Mouse (Mus musculus): ENCODE measurements around the gene Abcf3. TPM values are rescaled to one million over a fixed set of nuclear protein-coding genes. Genes with fewer than 3 reads are reported as not detected.
A peak's percentile ranks its signal among the peaks of the same experiment; 100 is the strongest.

The Abcf3 gene
- polyA plus RNA-seq, 1 experiment from 2014 or later: 63.1 TPM

DNA sequence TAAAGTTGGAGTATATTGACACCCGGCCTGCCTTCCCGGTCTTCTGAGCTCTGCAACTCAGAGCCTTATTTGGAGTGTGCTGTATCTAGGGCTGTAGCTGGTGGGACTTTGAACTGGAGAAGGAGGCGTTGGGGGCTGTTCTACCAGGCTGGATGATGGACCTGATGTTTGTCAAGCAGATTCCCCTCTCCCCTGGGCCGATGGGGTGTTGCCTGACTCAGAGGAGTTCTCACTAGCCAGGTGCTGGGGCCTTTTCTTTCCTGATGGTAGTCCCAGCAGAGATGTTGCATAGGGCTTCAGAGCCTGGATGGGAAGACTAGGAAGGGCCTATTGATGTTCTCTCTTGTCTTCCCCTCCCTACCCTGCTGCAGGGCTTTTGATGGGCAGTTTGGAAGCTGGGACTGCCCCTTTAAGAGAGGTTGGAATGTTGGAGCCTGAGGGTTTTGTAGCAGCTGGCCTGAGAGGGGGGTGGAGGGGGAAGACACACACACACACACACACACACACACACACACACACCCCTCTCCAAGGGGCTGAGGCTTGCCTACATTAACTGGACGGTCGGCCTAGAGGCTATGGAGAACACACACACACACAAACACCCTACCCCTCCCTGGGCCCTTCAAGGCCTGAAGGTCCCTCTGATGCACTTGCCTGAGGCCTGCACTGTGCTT lies 30.5 kb upstream of the Abcf3 start:
- H3K4me1 ChIP-seq (ENCODE audit: control insufficient read depth, insufficient read depth, low read length): peaks cover 11% of the 10 kb centered on the region; the same call in 1 of the 2 replicates
- no peaks in the 10 kb centered on the region for H3K9me3 ChIP-seq (replicated peaks; ENCODE audit: control insufficient read depth, low read length)
- 8% methylated on average over 6 of the region's 6 CpGs for WGBS
- peak overlapping the region; percentile 98 for H3K9ac ChIP-seq (ENCODE audit: low read length)
- peak overlapping the region; percentile 78 for H3K4me2 ChIP-seq (ENCODE audit: low read depth, low read length)
- H3K27me3 ChIP-seq (ENCODE audit: control insufficient read depth, insufficient read depth, low read length): no peaks in the 10 kb centered on the region
- H3K27ac ChIP-seq (ENCODE audit: low read length): peak overlapping the region; percentile 97
- ATAC-seq (ENCODE audit: insufficient read depth, low FRiP score): peak; percentile 48
- H3K4me3 ChIP-seq (replicated peaks; ENCODE audit: low read length): peak overlapping the region; percentile 100
- no peaks in the 10 kb centered on the region for H3K36me3 ChIP-seq (ENCODE audit: control insufficient read depth, insufficient read depth, low read length)

DNA sequence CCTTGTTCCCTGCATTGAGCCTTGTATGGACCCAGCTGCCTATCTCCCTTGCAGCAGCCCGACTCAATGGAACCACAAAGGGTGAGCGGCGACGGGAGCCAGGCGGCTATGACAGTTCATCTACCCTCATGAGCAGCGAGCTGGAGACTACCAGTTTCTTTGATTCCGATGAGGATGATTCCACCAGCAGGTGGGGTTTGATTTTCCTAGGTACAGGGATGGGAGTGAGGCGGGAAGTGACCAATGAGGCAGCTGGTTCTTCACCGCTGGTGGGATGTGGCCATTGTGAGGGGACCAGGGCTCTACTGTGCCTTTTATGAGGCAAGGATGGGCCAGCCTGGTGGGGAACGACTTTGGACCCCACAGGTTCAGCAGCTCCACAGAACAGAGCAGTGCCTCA lies 24.5 kb upstream of the Abcf3 start:
- H3K9me3 ChIP-seq (replicated peaks; ENCODE audit: control insufficient read depth, low read length): no peaks in the 10 kb centered on the region
- H3K4me1 ChIP-seq (ENCODE audit: control insufficient read depth, insufficient read depth, low read length): no peaks in the 10 kb centered on the region
- H3K4me3 ChIP-seq (replicated peaks; ENCODE audit: low read length): no peak overlapping the region
- 86% methylated on average over 10 of the region's 10 CpGs for WGBS
- no peak overlapping the region for H3K4me2 ChIP-seq (ENCODE audit: low read depth, low read length)
- no peak overlapping the region for H3K27ac ChIP-seq (ENCODE audit: low read length)
- H3K36me3 ChIP-seq (ENCODE audit: control insufficient read depth, insufficient read depth, low read length): peaks cover 34% of the 10 kb centered on the region
- no peaks in the 10 kb centered on the region for H3K27me3 ChIP-seq (ENCODE audit: control insufficient read depth, insufficient read depth, low read length)
- no peak overlapping the region for H3K9ac ChIP-seq (ENCODE audit: low read length)
- ATAC-seq (ENCODE audit: insufficient read depth, low FRiP score): no peak

- Histone ChIP-seq H3K27me3 (ENCODE audit: control insufficient read depth, insufficient read depth, low read length) (no peaks in the 10 kb centered on the region), H3K9me3 (replicated peaks; ENCODE audit: control insufficient read depth, low read length) (no peaks in the 10 kb centered on the region), H3K27ac (ENCODE audit: low read length) (no peak overlapping the region), H3K36me3 (ENCODE audit: control insufficient read depth, insufficient read depth, low read length) (peaks cover 40% of the 10 kb centered on the region), H3K4me1 (ENCODE audit: control insufficient read depth, insufficient read depth, low read length) (no peaks in the 10 kb centered on the region), H3K9ac (ENCODE audit: low read length) (no peak overlapping the region), H3K4me2 (ENCODE audit: low read depth, low read length) (no peak overlapping the region), H3K4me3 (replicated peaks; ENCODE audit: low read length) (no peak overlapping the region)
- no peak for ATAC-seq (ENCODE audit: insufficient read depth, low FRiP score)
- 88% methylated on average over 5 of the region's 5 CpGs for WGBS
Measured at GRCm38 (mm10) chr16:20528779-20529178, 19.6 kb upstream of the Abcf3 start.

GRCm38 (mm10) chr16:20529375-20529774 lies 19.0 kb upstream of the Abcf3 start:
- H3K27me3 ChIP-seq (ENCODE audit: control insufficient read depth, insufficient read depth, low read length): no peaks in the 10 kb centered on the region
- H3K9me3 ChIP-seq (replicated peaks; ENCODE audit: control insufficient read depth, low read length): no peaks in the 10 kb centered on the region
- H3K9ac ChIP-seq (ENCODE audit: low read length): no peak overlapping the region
- H3K27ac ChIP-seq (ENCODE audit: low read length): no peak overlapping the region
- peaks cover 34% of the 10 kb centered on the region for H3K36me3 ChIP-seq (ENCODE audit: control insufficient read depth, insufficient read depth, low read length)
- no peak overlapping the region for H3K4me2 ChIP-seq (ENCODE audit: low read depth, low read length)
- 72% methylated on average over 1 of the region's 1 CpGs for WGBS
- H3K4me3 ChIP-seq (replicated peaks; ENCODE audit: low read length): no peak overlapping the region
- no peaks in the 10 kb centered on the region for H3K4me1 ChIP-seq (ENCODE audit: control insufficient read depth, insufficient read depth, low read length)
- no peak for ATAC-seq (ENCODE audit: insufficient read depth, low FRiP score)

DNA sequence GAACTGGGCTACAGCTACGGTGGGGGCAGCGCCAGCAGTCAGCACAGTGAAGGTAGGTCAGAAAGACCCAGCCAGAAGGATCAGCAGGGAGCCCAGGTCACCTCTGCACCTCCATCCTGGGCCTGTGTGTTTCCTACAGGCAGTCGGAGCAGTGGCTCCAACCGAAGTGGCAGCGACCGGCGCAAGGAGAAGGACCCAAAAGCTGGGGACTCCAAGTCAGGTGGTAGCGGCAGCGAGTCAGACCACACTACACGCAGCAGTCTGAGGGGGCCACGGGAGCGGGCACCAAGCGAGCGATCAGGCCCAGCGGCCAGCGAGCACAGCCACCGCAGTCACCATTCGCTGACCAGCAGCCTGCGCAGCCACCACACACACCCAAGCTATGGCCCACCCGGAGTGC lies 17.4 kb upstream of the Abcf3 start:
- Histone ChIP-seq H3K9me3 (replicated peaks; ENCODE audit: control insufficient read depth, low read length) (no peaks in the 10 kb centered on the region), H3K27me3 (ENCODE audit: control insufficient read depth, insufficient read depth, low read length) (no peaks in the 10 kb centered on the region), H3K36me3 (ENCODE audit: control insufficient read depth, insufficient read depth, low read length) (peaks cover 22% of the 10 kb centered on the region), H3K4me3 (replicated peaks; ENCODE audit: low read length) (no peak overlapping the region), H3K27ac (ENCODE audit: low read length) (no peak overlapping the region), H3K4me1 (ENCODE audit: control insufficient read depth, insufficient read depth, low read length) (no peaks in the 10 kb centered on the region), H3K9ac (ENCODE audit: low read length) (no peak overlapping the region), H3K4me2 (ENCODE audit: low read depth, low read length) (no peak overlapping the region)
- ATAC-seq (ENCODE audit: insufficient read depth, low FRiP score): no peak
- WGBS: 94% methylated on average over 20 of the region's 20 CpGs

DNA sequence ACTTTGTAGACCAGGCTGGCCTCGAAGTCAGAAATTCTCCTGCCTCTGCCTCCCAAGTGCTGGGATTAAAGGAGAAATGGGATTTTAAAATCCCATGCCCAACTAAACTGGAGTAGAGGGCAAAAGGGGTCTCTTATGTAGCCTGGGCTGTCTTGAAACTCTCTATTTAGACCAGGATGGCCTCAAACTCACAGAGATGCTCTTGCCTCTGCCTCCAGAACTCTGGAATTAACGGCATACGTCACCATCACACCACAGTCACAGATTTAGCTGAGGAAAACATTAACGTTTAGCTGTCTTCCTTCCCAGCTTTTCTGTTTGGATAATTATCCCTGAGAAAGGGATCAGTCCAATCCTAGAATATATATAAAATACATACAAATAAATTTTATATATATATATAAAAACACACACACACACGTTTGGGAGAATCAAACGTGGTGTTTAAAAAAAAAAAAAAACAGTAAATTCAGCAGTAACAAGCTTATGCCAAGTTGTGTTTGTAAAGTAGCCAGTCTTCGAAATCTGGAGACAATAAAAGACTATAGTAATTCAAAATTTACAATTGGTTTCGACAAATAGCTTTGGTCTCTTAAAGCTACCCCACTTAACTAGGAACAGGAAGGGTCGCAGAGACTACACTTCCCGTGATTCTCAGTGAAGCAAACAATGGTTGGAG lies 13.6 kb upstream of the Abcf3 start:
- peaks cover 19% of the 10 kb centered on the region for H3K36me3 ChIP-seq (ENCODE audit: control insufficient read depth, insufficient read depth, low read length)
- H3K9me3 ChIP-seq (replicated peaks; ENCODE audit: control insufficient read depth, low read length): no peaks in the 10 kb centered on the region
- no peaks in the 10 kb centered on the region for H3K27me3 ChIP-seq (ENCODE audit: control insufficient read depth, insufficient read depth, low read length)
- H3K27ac ChIP-seq (ENCODE audit: low read length): no peak overlapping the region
- WGBS: 44% methylated on average over 10 of the region's 10 CpGs
- no peak overlapping the region for H3K9ac ChIP-seq (ENCODE audit: low read length)
- H3K4me1 ChIP-seq (ENCODE audit: control insufficient read depth, insufficient read depth, low read length): peaks cover 23% of the 10 kb centered on the region
- no peak for ATAC-seq (ENCODE audit: insufficient read depth, low FRiP score)
- no peak overlapping the region for H3K4me3 ChIP-seq (replicated peaks; ENCODE audit: low read length)
- peak overlapping the region; percentile 25; the same call in 1 of the 2 replicates for H3K4me2 ChIP-seq (ENCODE audit: low read depth, low read length)

DNA sequence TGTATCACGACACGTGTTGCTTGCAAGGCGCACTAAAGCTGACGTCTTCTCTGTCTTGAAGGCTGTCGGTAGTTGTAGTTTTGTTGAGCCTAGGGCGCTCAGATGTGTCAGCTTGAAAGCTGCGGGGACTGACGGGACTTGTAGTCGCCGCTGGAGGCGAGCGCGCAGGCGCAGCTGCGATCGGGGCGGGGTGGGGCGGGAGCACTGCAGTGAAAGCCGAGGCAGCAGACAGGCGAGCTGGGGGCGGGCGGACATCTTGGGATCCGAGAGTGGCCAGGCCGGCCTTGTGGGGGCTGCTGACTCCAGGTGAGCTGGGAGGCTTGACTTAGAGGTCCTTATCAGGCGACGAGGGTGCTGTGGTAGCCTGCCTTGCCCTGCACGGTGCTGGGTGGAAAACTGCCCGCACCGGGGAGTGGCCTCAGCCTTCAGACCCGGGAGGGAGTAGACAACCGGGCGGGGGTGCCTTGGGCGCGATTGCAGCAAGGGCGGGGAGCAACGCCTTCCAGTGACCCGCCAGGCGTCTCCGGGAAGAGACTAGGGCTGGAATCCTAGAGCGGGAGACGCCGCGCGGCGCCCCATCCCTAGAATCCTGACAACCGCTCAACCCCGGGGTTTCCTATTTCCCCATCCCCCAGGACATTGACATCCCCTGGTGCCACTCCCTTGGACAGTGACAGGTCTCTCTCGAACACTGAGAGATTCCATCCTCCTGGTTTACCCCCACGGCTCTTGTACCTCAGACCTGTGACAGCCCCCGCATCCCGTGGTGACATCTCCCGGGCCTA lies 12.9 kb upstream of the Abcf3 start, which contains the start of gene Ap2m1:
Gene Ap2m1, plus strand, starts transcription at position 183 of the 785 bp plus-strand sequence.
- under 1% methylated on average over 52 of the region's 52 CpGs for WGBS
- H3K4me1 ChIP-seq (ENCODE audit: control insufficient read depth, insufficient read depth, low read length): peaks cover 23% of the 10 kb centered on the region
- H3K36me3 ChIP-seq (ENCODE audit: control insufficient read depth, insufficient read depth, low read length): peaks cover 21% of the 10 kb centered on the region
- H3K4me3 ChIP-seq (replicated peaks; ENCODE audit: low read length): peak within 1 kb of the TSS; percentile 74
- peak within 1 kb of the TSS; percentile 96 for H3K27ac ChIP-seq (ENCODE audit: low read length)
- H3K9ac ChIP-seq (ENCODE audit: low read length): peak within 1 kb of the TSS; percentile 94
- no peaks in the 10 kb centered on the region for H3K9me3 ChIP-seq (replicated peaks; ENCODE audit: control insufficient read depth, low read length)
- H3K27me3 ChIP-seq (ENCODE audit: control insufficient read depth, insufficient read depth, low read length): no peaks in the 10 kb centered on the region
- peak; percentile 97 for ATAC-seq (ENCODE audit: insufficient read depth, low FRiP score)
- H3K4me2 ChIP-seq (ENCODE audit: low read depth, low read length): peak within 1 kb of the TSS; percentile 93

DNA sequence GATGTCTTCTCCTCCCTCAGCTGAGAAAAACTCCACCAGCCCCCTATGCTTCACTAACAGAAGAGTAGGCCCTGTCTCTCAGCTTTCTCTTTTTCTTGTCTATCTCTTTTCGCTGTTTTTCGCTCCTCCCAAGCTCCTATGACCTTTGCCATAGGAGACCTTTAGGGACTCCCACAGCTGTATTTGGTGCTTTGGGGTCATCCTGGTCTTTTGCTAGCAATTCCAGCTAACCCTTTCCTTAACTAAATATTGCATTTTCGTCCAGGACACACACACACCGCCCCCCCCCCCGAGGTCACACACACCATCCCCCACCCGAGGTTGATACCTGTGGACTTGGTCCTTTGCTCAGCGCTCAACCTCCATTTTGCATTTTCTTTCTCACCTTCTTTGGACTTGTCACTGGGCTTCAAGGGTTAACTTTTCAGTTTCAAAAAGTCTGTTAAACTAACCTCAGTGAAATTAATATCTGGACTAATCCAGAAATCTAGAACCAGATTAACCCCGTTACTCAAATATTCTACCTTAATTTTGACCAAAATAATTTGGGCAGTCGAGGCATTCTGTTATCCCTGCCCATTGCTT lies 12.2 kb upstream of the Abcf3 start:
- Histone ChIP-seq H3K27me3 (ENCODE audit: control insufficient read depth, insufficient read depth, low read length) (no peaks in the 10 kb centered on the region), H3K9ac (ENCODE audit: low read length) (peak overlapping the region; percentile 94), H3K4me3 (replicated peaks; ENCODE audit: low read length) (peak overlapping the region; percentile 74), H3K27ac (ENCODE audit: low read length) (peak overlapping the region; percentile 96), H3K4me2 (ENCODE audit: low read depth, low read length) (peak overlapping the region; percentile 93), H3K9me3 (replicated peaks; ENCODE audit: control insufficient read depth, low read length) (no peaks in the 10 kb centered on the region), H3K4me1 (ENCODE audit: control insufficient read depth, insufficient read depth, low read length) (peaks cover 23% of the 10 kb centered on the region), H3K36me3 (ENCODE audit: control insufficient read depth, insufficient read depth, low read length) (peaks cover 18% of the 10 kb centered on the region)
- no peak for ATAC-seq (ENCODE audit: insufficient read depth, low FRiP score)
- WGBS: 26% methylated on average over 9 of the region's 9 CpGs
